Mouse (Mus musculus): ENCODE measurements around the gene Lemd1. TPM values are rescaled to one million over a fixed set of nuclear protein-coding genes. Genes with fewer than 3 reads are reported as not detected.

Gene Lemd1
- polyA plus RNA-seq, 1 experiment from 2014 or later: 1.8 TPM

- WGBS: 79% methylated on average over 7 of the region's 7 CpGs
These were observed 117.4 kb downstream of the Lemd1 start for GRCm38 (mm10) chr1:132308674-132309073.

More at GRCm38 (mm10) chr1:132308674-132309073, 117.4 kb downstream of the Lemd1 start:
- Histone ChIP-seq H3K27ac (ENCODE audit: low read length) (no peak overlapping the region), H3K4me2 (ENCODE audit: low read depth, low read length) (no peak overlapping the region), H3K36me3 (ENCODE audit: control insufficient read depth, insufficient read depth, low read length) (no peaks in the 10 kb centered on the region), H3K9me3 (ENCODE audit: control insufficient read depth, low read length) (no peaks in the 10 kb centered on the region), H3K27me3 (ENCODE audit: control insufficient read depth, insufficient read depth, low read depth, low read length) (no peaks in the 10 kb centered on the region; the same call in 1 of the 2 replicates), H3K4me3 (ENCODE audit: low read length) (no peak overlapping the region), H3K4me1 (replicated peaks; ENCODE audit: control insufficient read depth, insufficient read depth, low read length) (peaks cover 6% of the 10 kb centered on the region), H3K9ac (ENCODE audit: low read length) (no peak overlapping the region)
- no peak for ATAC-seq (ENCODE audit: low read depth)

MicroRNAs encoded within 50 kb of the gene (microRNA counts, 519-probe panel; counts per million panel counts)
- microRNA mmu-miR-135b: 3,403 counts per million, percentile 67 among the panel's probes with 10 or more counts

Small RNA genes lying within 50 kb of the gene (microRNA-seq; reads per million reads assigned to microRNA genes)
- gene Mir135b: 1,271 reads per million, percentile 77 among the genes with 10 or more reads in this experiment

Other genes starting within 250 kb of the Lemd1 start
- 4.2 TPM in 2 replicates for gene Slc45a3, start 228.5 kb upstream of the Lemd1 start, polyA plus RNA-seq (2015; fragmentation: Nextera tagmentation; extraction: Ambion mirVana)
- gene Elk4, start 183.8 kb upstream of the Lemd1 start, polyA plus RNA-seq (2015; fragmentation: Nextera tagmentation; extraction: Ambion mirVana): 22.5 and 26.3 TPM in 2 replicates
- gene Mfsd4a, start 123.4 kb upstream of the Lemd1 start, polyA plus RNA-seq (2015; fragmentation: Nextera tagmentation; extraction: Ambion mirVana): 16.6 and 19.3 TPM in 2 replicates
- 8.7 and 9.0 TPM in 2 replicates for gene Cdk18, start 51.7 kb upstream of the Lemd1 start, polyA plus RNA-seq (2015; fragmentation: Nextera tagmentation; extraction: Ambion mirVana)
- gene AC124108.1, start within 50 bp of the Lemd1 start, polyA plus RNA-seq (2015; fragmentation: Nextera tagmentation; extraction: Ambion mirVana): 0.50 and 0.63 TPM in 2 replicates
- gene Gm10188, start 38.3 kb downstream of the Lemd1 start, polyA plus RNA-seq (2015; fragmentation: Nextera tagmentation; extraction: Ambion mirVana): 0.63 TPM in 1 of 2 replicates, not detected in the other
- 0.50 and 0.87 TPM in 2 replicates for gene Klhdc8a, start 107.2 kb downstream of the Lemd1 start, polyA plus RNA-seq (2015; fragmentation: Nextera tagmentation; extraction: Ambion mirVana)
- gene Nuak2, start 124.7 kb downstream of the Lemd1 start, polyA plus RNA-seq (2015; fragmentation: Nextera tagmentation; extraction: Ambion mirVana): 23.4 TPM in 2 replicates
- 11.0 and 16.3 TPM in 2 replicates for gene Tmcc2, start 199.8 kb downstream of the Lemd1 start, polyA plus RNA-seq (2015; fragmentation: Nextera tagmentation; extraction: Ambion mirVana)
- gene Dstyk, start 226.1 kb downstream of the Lemd1 start, polyA plus RNA-seq (2015; fragmentation: Nextera tagmentation; extraction: Ambion mirVana): 15.5 and 16.6 TPM in 2 replicates